Mouse (Mus musculus): ENCODE measurements around the gene Rgs11. TPM values are rescaled to one million over a fixed set of nuclear protein-coding genes. Genes with fewer than 3 reads are reported as not detected.
A peak's percentile ranks its signal among the peaks of the same experiment; 100 is the strongest.

Gene Rgs11
- polyA plus RNA-seq, 1 experiment: 10.6 TPM

DNA sequence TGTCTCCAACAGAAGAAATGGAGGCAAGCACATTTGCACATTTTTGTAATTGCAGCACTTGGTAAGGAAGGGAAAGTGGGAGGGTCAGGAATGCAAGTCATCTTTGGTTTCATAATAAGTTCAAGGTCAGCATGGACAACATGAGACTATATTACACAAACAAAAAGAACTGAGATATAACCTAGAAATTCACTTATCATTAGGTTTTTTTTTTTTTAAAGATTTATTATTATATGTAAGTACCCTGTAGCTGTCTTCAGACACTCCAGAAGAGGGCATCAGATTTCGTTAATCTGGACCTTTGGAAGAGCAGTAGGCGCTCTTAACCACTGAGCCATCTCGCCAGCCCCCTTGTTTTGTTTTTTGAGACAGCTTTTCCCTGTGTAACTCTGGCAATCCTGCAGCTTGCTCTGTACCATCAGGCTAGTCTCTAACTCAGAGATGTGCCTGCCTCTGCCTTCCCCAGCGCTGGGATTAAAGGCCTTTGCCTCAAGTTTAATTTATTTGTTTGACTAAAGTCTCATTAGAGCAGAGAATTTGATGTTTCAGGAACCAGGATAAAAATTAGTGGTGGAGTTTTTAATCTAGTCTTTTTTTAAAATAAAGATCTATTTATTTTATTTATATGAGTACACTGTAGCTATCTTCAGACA is 49.3 kb downstream of the Rgs11 start:
- Histone ChIP-seq H3K4me1 (replicated peaks; ENCODE audit: control insufficient read depth, insufficient read depth, low read length) (no peaks in the 10 kb centered on the region), H3K27me3 (ENCODE audit: control insufficient read depth, insufficient read depth, low read length) (no peaks in the 10 kb centered on the region), H3K27ac (ENCODE audit: control insufficient read depth, insufficient read depth, low read length) (no peak overlapping the region), H3K36me3 (ENCODE audit: control insufficient read depth, insufficient read depth, low read length) (peaks cover 5% of the 10 kb centered on the region; the same call in 1 of the 2 replicates), H3K4me3 (ENCODE audit: control insufficient read depth, insufficient read depth, low read length) (no peak overlapping the region)
- WGBS: 51% methylated on average over 4 of the region's 4 CpGs
- DNase-seq: no peak
- TF ChIP-seq POLR2A (IDR thresholded peaks at IDR 0.05; ENCODE audit: control insufficient read depth, extremely low read depth, insufficient read depth, low read length, poor library complexity) (no peak), CTCF (IDR thresholded peaks at IDR 0.05; ENCODE audit: borderline replicate concordance, control insufficient read depth, extremely low read depth, insufficient read depth, low read length, poor library complexity) (no peak)

DNA sequence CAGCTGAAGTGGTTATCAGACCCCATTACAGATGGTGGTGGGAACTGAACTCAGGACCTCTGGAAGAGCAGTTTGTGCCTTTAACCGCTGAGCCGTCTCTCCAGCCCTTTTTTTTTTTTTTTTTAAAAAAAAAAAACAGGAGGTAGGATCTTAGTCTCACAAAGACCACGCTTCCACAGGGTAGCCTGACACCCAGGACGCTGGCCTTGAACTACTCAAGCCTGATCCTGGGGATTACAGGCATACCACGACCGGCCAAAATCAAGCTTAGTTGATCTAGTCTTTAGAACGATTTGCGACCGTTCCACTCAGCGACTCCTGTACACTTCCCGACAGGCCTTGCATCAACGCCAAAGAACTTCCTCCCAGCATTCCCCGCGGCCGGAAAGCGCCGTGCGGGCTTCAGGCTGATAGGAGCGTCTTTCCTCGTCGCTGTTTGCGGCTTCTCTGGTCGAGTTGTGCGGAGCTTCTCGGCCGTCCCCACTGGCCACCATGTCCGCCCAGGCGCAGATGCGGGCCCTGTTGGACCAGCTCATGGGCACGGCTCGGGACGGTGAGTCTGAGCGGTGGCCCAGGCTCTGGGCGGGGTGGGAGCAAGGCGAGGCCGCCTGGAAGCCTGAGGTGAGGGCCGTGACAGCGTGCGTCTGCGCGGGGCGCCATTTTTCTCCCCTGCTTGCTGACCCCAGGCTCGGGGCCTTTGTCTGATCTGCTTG is 49.9 kb downstream of the Rgs11 start, which contains the start of gene Luc7l:
Gene Luc7l (plus strand): TSS at position 358 of the 713 bp plus-strand sequence.
- Histone ChIP-seq H3K4me3 (ENCODE audit: control insufficient read depth, insufficient read depth, low read length) (peak within 1 kb of the TSS; percentile 84), H3K27me3 (ENCODE audit: control insufficient read depth, insufficient read depth, low read length) (no peaks in the 10 kb centered on the region), H3K27ac (ENCODE audit: control insufficient read depth, insufficient read depth, low read length) (peak within 1 kb of the TSS; percentile 65), H3K36me3 (ENCODE audit: control insufficient read depth, insufficient read depth, low read length) (peaks cover 9% of the 10 kb centered on the region; the same call in 1 of the 2 replicates), H3K4me1 (replicated peaks; ENCODE audit: control insufficient read depth, insufficient read depth, low read length) (no peaks in the 10 kb centered on the region)
- under 1% methylated on average over 43 of the region's 43 CpGs for WGBS
- DNase-seq: peak; percentile 95
- peak; percentile 84 for TF ChIP-seq POLR2A (IDR thresholded peaks at IDR 0.05; ENCODE audit: control insufficient read depth, extremely low read depth, insufficient read depth, low read length, poor library complexity)
- TF ChIP-seq CTCF (IDR thresholded peaks at IDR 0.05; ENCODE audit: borderline replicate concordance, control insufficient read depth, extremely low read depth, insufficient read depth, low read length, poor library complexity): no peak; the same call in 1 of the 2 replicates

DNA sequence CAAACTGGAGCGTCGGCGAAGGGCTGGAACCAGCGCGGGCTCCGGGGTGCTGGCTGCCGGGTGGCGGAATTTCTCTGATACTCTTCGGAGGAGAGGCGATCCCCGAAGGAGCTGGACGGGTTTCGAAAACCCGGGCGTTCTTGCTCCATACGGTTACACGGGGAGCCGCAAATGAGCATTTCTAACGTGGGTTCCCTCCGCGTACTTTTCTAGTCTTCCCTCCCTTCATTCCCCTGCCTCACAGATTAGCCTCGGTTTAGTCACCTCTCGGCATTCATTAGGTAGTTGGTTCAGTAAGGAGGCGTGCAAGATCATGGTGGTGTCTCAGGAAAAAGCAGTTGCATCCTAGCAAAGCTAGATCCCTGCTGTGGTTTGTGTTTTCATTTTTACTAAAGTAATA is 50.6 kb downstream of the Rgs11 start:
- DNase-seq: no peak
- Histone ChIP-seq H3K27ac (ENCODE audit: control insufficient read depth, insufficient read depth, low read length) (0 out of 2 replicates have a peak overlapping the region, but pooled peaks have one; percentile 10), H3K4me1 (replicated peaks; ENCODE audit: control insufficient read depth, insufficient read depth, low read length) (no peaks in the 10 kb centered on the region), H3K36me3 (ENCODE audit: control insufficient read depth, insufficient read depth, low read length) (peaks cover 15% of the 10 kb centered on the region), H3K4me3 (ENCODE audit: control insufficient read depth, insufficient read depth, low read length) (peak overlapping the region; percentile 84), H3K27me3 (ENCODE audit: control insufficient read depth, insufficient read depth, low read length) (no peaks in the 10 kb centered on the region)
- no peak for TF ChIP-seq POLR2A (IDR thresholded peaks at IDR 0.05; ENCODE audit: control insufficient read depth, extremely low read depth, insufficient read depth, low read length, poor library complexity)
- no peak for TF ChIP-seq CTCF (IDR thresholded peaks at IDR 0.05; ENCODE audit: borderline replicate concordance, control insufficient read depth, extremely low read depth, insufficient read depth, low read length, poor library complexity)
- under 1% methylated on average over 24 of the region's 24 CpGs for WGBS

DNA sequence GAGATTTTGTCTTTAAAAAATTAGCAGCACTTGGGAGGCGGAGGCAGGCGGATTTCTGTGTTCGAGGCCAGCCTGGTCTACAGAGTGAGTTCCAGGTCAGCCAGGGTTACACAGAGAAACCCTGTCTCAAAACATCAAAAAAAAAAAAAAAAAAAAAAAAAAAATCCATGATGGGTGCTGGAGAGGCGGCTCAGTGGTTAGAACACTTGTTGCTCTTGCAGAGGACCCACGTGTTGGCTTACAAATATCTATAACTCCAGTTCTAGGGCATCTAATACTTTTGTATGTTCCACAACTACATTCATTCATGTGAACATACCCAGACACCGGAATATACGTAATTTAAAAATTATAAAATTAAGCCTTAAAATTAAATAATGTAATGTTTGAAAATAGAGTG is 52.6 kb downstream of the Rgs11 start:
- no peak for TF ChIP-seq POLR2A (IDR thresholded peaks at IDR 0.05; ENCODE audit: control insufficient read depth, extremely low read depth, insufficient read depth, low read length, poor library complexity)
- no peak for TF ChIP-seq CTCF (IDR thresholded peaks at IDR 0.05; ENCODE audit: borderline replicate concordance, control insufficient read depth, extremely low read depth, insufficient read depth, low read length, poor library complexity)
- peaks cover 30% of the 10 kb centered on the region for H3K36me3 ChIP-seq (ENCODE audit: control insufficient read depth, insufficient read depth, low read length)
- no peaks in the 10 kb centered on the region for H3K4me1 ChIP-seq (replicated peaks; ENCODE audit: control insufficient read depth, insufficient read depth, low read length)
- 95% methylated on average over 7 of the region's 7 CpGs for whole genome bisulfite sequencing
- H3K27me3 ChIP-seq (ENCODE audit: control insufficient read depth, insufficient read depth, low read length): no peaks in the 10 kb centered on the region
- no peak overlapping the region for H3K4me3 ChIP-seq (ENCODE audit: control insufficient read depth, insufficient read depth, low read length)
- no peak overlapping the region for H3K27ac ChIP-seq (ENCODE audit: control insufficient read depth, insufficient read depth, low read length)
- DNase-seq: no peak

Other genes with a start within 250 kb of the Rgs11 start
- 80.7 and 82.6 TPM in 2 replicates for gene Capn15, start 217.2 kb upstream of the Rgs11 start, polyA plus RNA-seq (2012; rRNA removed)
- 25.2 and 26.2 TPM in 2 replicates for gene Rab11fip3, start 133.4 kb upstream of the Rgs11 start, polyA plus RNA-seq (2012; rRNA removed)
- 10.0 and 11.5 TPM in 2 replicates for gene Decr2, start 112.6 kb upstream of the Rgs11 start, polyA plus RNA-seq (2012; rRNA removed)
- gene Nme4, start 107.3 kb upstream of the Rgs11 start, polyA plus RNA-seq (2012; rRNA removed): 30.9 and 33.1 TPM in 2 replicates
- gene Tmem8, start 89.7 kb upstream of the Rgs11 start, polyA plus RNA-seq (2012; rRNA removed): 38.2 and 43.2 TPM in 2 replicates
- gene Mrpl28, start 79.5 kb upstream of the Rgs11 start, polyA plus RNA-seq (2012; rRNA removed): 80.0 and 82.6 TPM in 2 replicates
- gene Axin1, start 64.3 kb upstream of the Rgs11 start, polyA plus RNA-seq (2012; rRNA removed): 38.0 and 40.1 TPM in 2 replicates
- not detected in 2 replicates for gene Pdia2, start 3.9 kb upstream of the Rgs11 start, polyA plus RNA-seq (2012; rRNA removed)
- gene Arhgdig, start 4.8 kb downstream of the Rgs11 start, polyA plus RNA-seq (2012; rRNA removed): 0.77 and 1.0 TPM in 2 replicates
- 18.9 and 24.3 TPM in 2 replicates for gene Fam234a, start 41.3 kb downstream of the Rgs11 start, polyA plus RNA-seq (2012; rRNA removed)
- 36.7 and 38.8 TPM in 2 replicates for gene Luc7l, start 49.9 kb downstream of the Rgs11 start, polyA plus RNA-seq (2012; rRNA removed)
- gene Neurl1b, start 211.9 kb downstream of the Rgs11 start, polyA plus RNA-seq (2012; rRNA removed): 26.2 and 69.9 TPM in 2 replicates

Measured in thymus, adult 2 months (tissue).